Mouse (Mus musculus): ENCODE measurements around the gene Grik3. TPM values are rescaled to one million over a fixed set of nuclear protein-coding genes. Genes with fewer than 3 reads are reported as not detected.

Gene Grik3
- polyA plus RNA-seq, 1 experiment from 2014 or later, result 8.0 TPM

DNA sequence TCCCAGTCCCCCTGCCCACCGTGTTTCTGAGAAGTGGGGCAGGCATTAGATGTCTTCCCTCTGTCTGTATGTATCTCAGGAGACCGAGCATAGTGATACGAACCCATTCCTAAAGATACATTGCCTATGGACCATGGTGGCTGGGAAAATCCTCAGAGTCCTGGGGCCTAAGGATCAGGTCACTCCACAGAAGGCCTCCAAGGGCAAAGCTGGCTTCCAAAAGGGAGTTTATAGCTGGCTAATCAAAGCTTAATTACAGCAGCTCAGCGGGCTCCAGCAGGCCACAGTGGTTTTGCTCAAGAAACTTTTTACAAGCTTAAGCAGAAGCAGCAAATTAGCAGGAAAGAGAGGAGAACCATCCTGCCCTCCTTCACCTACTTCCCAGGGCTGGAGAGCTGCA lies 237.1 kb downstream of the Grik3 start:
- Histone ChIP-seq H3K4me2 (ENCODE audit: low read length) (no peak overlapping the region), H3K27me3 (replicated peaks; ENCODE audit: control insufficient read depth, insufficient read depth, low read length) (peaks cover 22% of the 10 kb centered on the region), H3K9me3 (ENCODE audit: control insufficient read depth, low read length) (no peaks in the 10 kb centered on the region), H3K36me3 (ENCODE audit: control insufficient read depth, insufficient read depth) (no peaks in the 10 kb centered on the region), H3K27ac (ENCODE audit: low read length) (no peak overlapping the region), H3K9ac (replicated peaks; ENCODE audit: low read depth, low read length) (no peak overlapping the region), H3K4me3 (replicated peaks; ENCODE audit: low read length) (no peak overlapping the region), H3K4me1 (replicated peaks; ENCODE audit: control insufficient read depth, insufficient read depth, low read length) (peaks cover 11% of the 10 kb centered on the region)
- no peak for ATAC-seq
- WGBS, result 16% methylated on average over 4 of the region's 4 CpGs

GRCm38 (mm10) chr4:125728091-125728863 lies 237.8 kb downstream of the Grik3 start:
- H3K27ac ChIP-seq (ENCODE audit: low read length), result no peak overlapping the region
- 13% methylated on average over 15 of the region's 15 CpGs for WGBS
- no peaks in the 10 kb centered on the region for H3K36me3 ChIP-seq (ENCODE audit: control insufficient read depth, insufficient read depth)
- H3K9ac ChIP-seq (replicated peaks; ENCODE audit: low read depth, low read length), result no peak overlapping the region
- H3K4me1 ChIP-seq (replicated peaks; ENCODE audit: control insufficient read depth, insufficient read depth, low read length), result peaks cover 11% of the 10 kb centered on the region
- no peaks in the 10 kb centered on the region for H3K9me3 ChIP-seq (ENCODE audit: control insufficient read depth, low read length)
- ATAC-seq, result no peak
- H3K4me3 ChIP-seq (replicated peaks; ENCODE audit: low read length), result no peak overlapping the region
- no peak overlapping the region for H3K4me2 ChIP-seq (ENCODE audit: low read length)
- H3K27me3 ChIP-seq (replicated peaks; ENCODE audit: control insufficient read depth, insufficient read depth, low read length), result peaks cover 22% of the 10 kb centered on the region

- Histone ChIP-seq H3K36me3 (ENCODE audit: control insufficient read depth, insufficient read depth) (no peaks in the 10 kb centered on the region), H3K4me3 (replicated peaks; ENCODE audit: low read length) (peak overlapping the region; percentile 26), H3K9ac (replicated peaks; ENCODE audit: low read depth, low read length) (0 out of 2 replicates have a peak overlapping the region, but pooled peaks have one; percentile 20), H3K4me2 (ENCODE audit: low read length) (peak overlapping the region; percentile 50), H3K4me1 (replicated peaks; ENCODE audit: control insufficient read depth, insufficient read depth, low read length) (peaks cover 11% of the 10 kb centered on the region), H3K27ac (ENCODE audit: low read length) (no peak overlapping the region), H3K9me3 (ENCODE audit: control insufficient read depth, low read length) (no peaks in the 10 kb centered on the region; the same call in 1 of the 2 replicates), H3K27me3 (replicated peaks; ENCODE audit: control insufficient read depth, insufficient read depth, low read length) (peaks cover 24% of the 10 kb centered on the region)
- WGBS, result 3% methylated on average over 38 of the region's 38 CpGs
- peak; percentile 62; the same call in 1 of the 2 replicates for ATAC-seq
These were observed 239.1 kb downstream of the Grik3 start for GRCm38 (mm10) chr4:125729305-125730220.

DNA sequence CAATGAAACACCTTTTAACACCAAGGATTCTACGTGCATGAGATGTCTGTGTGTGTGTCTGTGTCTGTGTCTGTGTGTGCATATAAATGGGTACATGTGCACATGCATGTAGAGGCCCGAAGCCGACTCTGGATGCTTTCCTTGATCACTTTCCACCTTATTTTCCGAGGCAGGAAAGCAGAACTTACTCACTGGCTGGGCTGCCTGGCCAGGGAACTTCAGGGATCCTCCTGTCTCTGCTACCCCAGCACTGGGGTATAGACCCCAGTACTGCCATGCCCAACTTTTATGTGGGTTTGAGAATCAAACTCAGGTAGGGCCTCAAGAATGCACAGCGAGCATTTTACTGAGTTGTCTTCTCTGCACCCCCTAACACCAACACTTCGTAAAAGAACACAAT lies 240.3 kb downstream of the Grik3 start:
- H3K36me3 ChIP-seq (ENCODE audit: control insufficient read depth, insufficient read depth), result no peaks in the 10 kb centered on the region
- WGBS, result 84% methylated on average over 6 of the region's 6 CpGs
- H3K9me3 ChIP-seq (ENCODE audit: control insufficient read depth, low read length), result no peaks in the 10 kb centered on the region; the same call in 1 of the 2 replicates
- H3K27me3 ChIP-seq (replicated peaks; ENCODE audit: control insufficient read depth, insufficient read depth, low read length), result peaks cover 24% of the 10 kb centered on the region
- no peak for ATAC-seq
- H3K4me2 ChIP-seq (ENCODE audit: low read length), result no peak overlapping the region
- no peak overlapping the region for H3K27ac ChIP-seq (ENCODE audit: low read length)
- no peak overlapping the region for H3K4me3 ChIP-seq (replicated peaks; ENCODE audit: low read length)
- H3K4me1 ChIP-seq (replicated peaks; ENCODE audit: control insufficient read depth, insufficient read depth, low read length), result peaks cover 11% of the 10 kb centered on the region
- no peak overlapping the region for H3K9ac ChIP-seq (replicated peaks; ENCODE audit: low read depth, low read length)

GRCm38 (mm10) chr4:125736783-125737182 lies 246.3 kb downstream of the Grik3 start:
- Histone ChIP-seq H3K4me2 (ENCODE audit: low read length) (no peak overlapping the region), H3K9me3 (ENCODE audit: control insufficient read depth, low read length) (no peaks in the 10 kb centered on the region; the same call in 1 of the 2 replicates), H3K27ac (ENCODE audit: low read length) (no peak overlapping the region), H3K9ac (replicated peaks; ENCODE audit: low read depth, low read length) (no peak overlapping the region), H3K4me3 (replicated peaks; ENCODE audit: low read length) (no peak overlapping the region), H3K4me1 (replicated peaks; ENCODE audit: control insufficient read depth, insufficient read depth, low read length) (no peaks in the 10 kb centered on the region), H3K27me3 (replicated peaks; ENCODE audit: control insufficient read depth, insufficient read depth, low read length) (0 out of 2 replicates have a peak, but pooled peaks cover 2% of the 10 kb centered on the region), H3K36me3 (ENCODE audit: control insufficient read depth, insufficient read depth) (no peaks in the 10 kb centered on the region)
- WGBS, result 28% methylated on average over 4 of the region's 4 CpGs
- ATAC-seq, result no peak

GRCm38 (mm10) chr4:125738825-125739224 lies 248.3 kb downstream of the Grik3 start:
- Histone ChIP-seq H3K27ac (ENCODE audit: low read length) (no peak overlapping the region), H3K9ac (replicated peaks; ENCODE audit: low read depth, low read length) (no peak overlapping the region), H3K9me3 (ENCODE audit: control insufficient read depth, low read length) (no peaks in the 10 kb centered on the region; the same call in 1 of the 2 replicates), H3K4me2 (ENCODE audit: low read length) (no peak overlapping the region), H3K36me3 (ENCODE audit: control insufficient read depth, insufficient read depth) (no peaks in the 10 kb centered on the region), H3K4me3 (replicated peaks; ENCODE audit: low read length) (no peak overlapping the region), H3K27me3 (replicated peaks; ENCODE audit: control insufficient read depth, insufficient read depth, low read length) (0 out of 2 replicates have a peak, but pooled peaks cover 2% of the 10 kb centered on the region), H3K4me1 (replicated peaks; ENCODE audit: control insufficient read depth, insufficient read depth, low read length) (0 out of 2 replicates have a peak, but pooled peaks cover 4% of the 10 kb centered on the region)
- no peak for ATAC-seq
- WGBS, result 79% methylated on average over 4 of the region's 4 CpGs

DNA sequence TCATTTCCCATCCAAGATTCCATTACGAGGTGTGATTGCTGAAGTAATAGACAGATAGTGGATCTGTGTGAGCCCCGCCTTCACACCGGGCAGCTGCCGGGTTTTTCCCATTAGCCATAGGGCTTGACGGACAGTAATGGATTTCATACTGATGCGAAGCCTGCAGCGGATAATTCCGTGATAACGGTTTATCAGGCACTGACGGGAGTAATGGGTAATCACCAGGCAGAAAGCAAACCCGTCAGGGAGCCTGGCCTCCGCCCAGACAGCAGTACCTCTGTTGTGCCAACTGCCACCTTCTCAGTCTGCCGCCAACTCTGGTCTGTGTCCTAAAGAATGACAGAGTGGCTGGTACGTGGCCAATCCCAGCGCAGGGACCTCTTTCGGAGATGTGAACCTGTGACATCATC lies 251.7 kb downstream of the Grik3 start:
- no peak overlapping the region for H3K9ac ChIP-seq (replicated peaks; ENCODE audit: low read depth, low read length)
- 52% methylated on average over 16 of the region's 16 CpGs for WGBS
- no peak overlapping the region for H3K27ac ChIP-seq (ENCODE audit: low read length)
- H3K27me3 ChIP-seq (replicated peaks; ENCODE audit: control insufficient read depth, insufficient read depth, low read length), result no peaks in the 10 kb centered on the region
- no peaks in the 10 kb centered on the region for H3K36me3 ChIP-seq (ENCODE audit: control insufficient read depth, insufficient read depth)
- H3K4me3 ChIP-seq (replicated peaks; ENCODE audit: low read length), result no peak overlapping the region
- 0 out of 2 replicates have a peak, but pooled peaks cover 4% of the 10 kb centered on the region for H3K4me1 ChIP-seq (replicated peaks; ENCODE audit: control insufficient read depth, insufficient read depth, low read length)
- H3K9me3 ChIP-seq (ENCODE audit: control insufficient read depth, low read length), result no peaks in the 10 kb centered on the region
- ATAC-seq, result no peak
- no peak overlapping the region for H3K4me2 ChIP-seq (ENCODE audit: low read length)

- H3K9ac ChIP-seq (replicated peaks; ENCODE audit: low read depth, low read length), result no peak overlapping the region
- H3K27ac ChIP-seq (ENCODE audit: low read length), result no peak overlapping the region
- H3K27me3 ChIP-seq (replicated peaks; ENCODE audit: control insufficient read depth, insufficient read depth, low read length), result no peaks in the 10 kb centered on the region
- H3K36me3 ChIP-seq (ENCODE audit: control insufficient read depth, insufficient read depth), result no peaks in the 10 kb centered on the region
- no peak for ATAC-seq
- no peak overlapping the region for H3K4me2 ChIP-seq (ENCODE audit: low read length)
- 58% methylated on average over 3 of the region's 3 CpGs for WGBS
- H3K4me1 ChIP-seq (replicated peaks; ENCODE audit: control insufficient read depth, insufficient read depth, low read length), result 0 out of 2 replicates have a peak, but pooled peaks cover 4% of the 10 kb centered on the region
- no peak overlapping the region for H3K4me3 ChIP-seq (replicated peaks; ENCODE audit: low read length)
- no peaks in the 10 kb centered on the region for H3K9me3 ChIP-seq (ENCODE audit: control insufficient read depth, low read length)
These were observed 255.4 kb downstream of the Grik3 start for GRCm38 (mm10) chr4:125745902-125746301.

DNA sequence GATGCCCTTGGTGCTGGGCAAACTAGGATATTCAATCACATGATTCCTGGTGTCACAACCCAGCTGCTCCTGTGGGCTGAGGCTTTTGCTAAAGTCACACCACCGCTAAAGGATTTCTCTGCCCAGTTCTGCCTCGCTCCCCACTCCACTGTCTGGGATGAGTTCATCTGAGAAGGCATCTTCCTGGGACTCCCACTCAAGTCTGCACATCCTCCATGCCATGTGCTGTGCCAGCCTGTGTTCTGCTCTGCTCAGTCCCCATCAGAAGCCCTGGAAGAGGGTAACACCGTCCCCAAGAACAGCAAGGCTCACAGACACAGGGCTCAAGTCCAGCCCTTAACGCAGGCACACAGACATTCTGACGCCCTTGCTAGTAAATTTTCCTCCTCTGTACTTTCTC lies 265.9 kb downstream of the Grik3 start:
- Histone ChIP-seq H3K9me3 (ENCODE audit: control insufficient read depth, low read length) (no peaks in the 10 kb centered on the region), H3K4me2 (ENCODE audit: low read length) (no peak overlapping the region), H3K27ac (ENCODE audit: low read length) (no peak overlapping the region), H3K4me1 (replicated peaks; ENCODE audit: control insufficient read depth, insufficient read depth, low read length) (no peaks in the 10 kb centered on the region), H3K9ac (replicated peaks; ENCODE audit: low read depth, low read length) (no peak overlapping the region), H3K4me3 (replicated peaks; ENCODE audit: low read length) (no peak overlapping the region), H3K36me3 (ENCODE audit: control insufficient read depth, insufficient read depth) (no peaks in the 10 kb centered on the region), H3K27me3 (replicated peaks; ENCODE audit: control insufficient read depth, insufficient read depth, low read length) (no peaks in the 10 kb centered on the region)
- WGBS, result 92% methylated on average over 5 of the region's 5 CpGs
- ATAC-seq, result no peak

All from forebrain, embryonic 16.5 days (tissue).